Mouse (Mus musculus): ENCODE results near the gene Otud1.

Otud1 gene

DNA sequence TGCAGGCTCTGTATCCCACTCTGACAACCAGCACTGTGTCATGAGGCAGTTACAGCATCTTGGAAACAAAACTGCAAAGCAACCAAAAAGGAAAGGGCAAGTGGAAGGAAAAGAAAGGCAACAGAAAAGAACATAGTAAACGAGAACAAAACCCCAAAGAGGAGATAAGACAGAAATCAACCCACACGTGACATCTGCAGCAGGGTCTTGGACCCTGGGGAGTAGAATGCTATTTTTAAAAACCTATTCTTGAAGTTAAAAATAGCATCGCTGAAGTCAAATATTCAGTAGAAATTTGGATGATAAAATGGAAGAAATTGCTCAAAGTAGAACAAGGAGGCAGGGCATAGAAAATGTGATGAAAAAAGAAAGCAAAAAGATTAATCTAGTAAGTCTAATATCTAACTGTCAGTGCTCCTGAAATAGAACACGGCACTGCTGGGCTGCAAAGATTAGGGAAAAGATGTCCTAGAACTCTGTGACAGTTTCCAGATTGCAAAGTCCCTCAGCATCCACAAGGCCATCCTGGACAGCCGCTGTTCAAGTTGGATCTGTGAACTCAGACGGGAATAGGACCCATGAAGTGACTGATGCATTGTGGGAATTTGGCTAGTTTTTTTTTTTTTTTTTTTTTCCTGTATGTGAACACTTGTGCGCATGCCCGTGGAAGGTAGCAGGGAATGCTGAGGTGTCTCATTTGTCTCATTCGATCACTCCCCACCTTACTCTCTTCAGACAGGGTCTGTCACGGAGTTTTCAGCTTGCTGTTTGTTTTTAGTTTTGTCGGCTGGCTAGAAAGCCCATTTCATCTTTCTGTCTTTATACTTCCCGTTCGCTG lies 13.5 kb downstream of the Otud1 start:
- DNase-seq (ENCODE audit: low spot score), result no peak

GRCm38 (mm10) chr2:19682997-19683396 lies 25.4 kb downstream of the Otud1 start:
- DNase-seq (ENCODE audit: low spot score), result no peak

- DNase-seq (ENCODE audit: low spot score), result no peak
Measured at GRCm38 (mm10) chr2:19685489-19686147, 28.1 kb downstream of the Otud1 start.

DNA sequence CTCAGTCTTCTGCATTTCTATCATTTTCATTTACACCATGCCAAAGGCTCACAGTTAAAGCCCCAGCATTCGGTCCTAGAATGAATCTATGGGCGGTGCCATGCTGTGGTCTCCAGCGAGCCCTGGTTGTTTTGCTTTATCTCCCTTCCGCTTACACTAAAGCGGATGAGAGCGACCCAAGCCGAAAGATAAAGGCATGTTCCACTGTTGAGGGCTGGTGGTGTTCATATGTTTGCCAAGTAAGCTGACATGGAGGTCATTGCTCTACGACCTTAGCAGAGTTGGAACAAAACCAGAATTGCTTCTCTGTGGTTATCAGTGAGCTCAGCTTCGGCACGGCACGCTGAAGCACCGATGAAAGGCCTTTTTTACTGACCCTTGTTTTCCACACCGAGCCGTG lies 32.5 kb downstream of the Otud1 start:
- DNase-seq (ENCODE audit: low spot score), result no peak

DNA sequence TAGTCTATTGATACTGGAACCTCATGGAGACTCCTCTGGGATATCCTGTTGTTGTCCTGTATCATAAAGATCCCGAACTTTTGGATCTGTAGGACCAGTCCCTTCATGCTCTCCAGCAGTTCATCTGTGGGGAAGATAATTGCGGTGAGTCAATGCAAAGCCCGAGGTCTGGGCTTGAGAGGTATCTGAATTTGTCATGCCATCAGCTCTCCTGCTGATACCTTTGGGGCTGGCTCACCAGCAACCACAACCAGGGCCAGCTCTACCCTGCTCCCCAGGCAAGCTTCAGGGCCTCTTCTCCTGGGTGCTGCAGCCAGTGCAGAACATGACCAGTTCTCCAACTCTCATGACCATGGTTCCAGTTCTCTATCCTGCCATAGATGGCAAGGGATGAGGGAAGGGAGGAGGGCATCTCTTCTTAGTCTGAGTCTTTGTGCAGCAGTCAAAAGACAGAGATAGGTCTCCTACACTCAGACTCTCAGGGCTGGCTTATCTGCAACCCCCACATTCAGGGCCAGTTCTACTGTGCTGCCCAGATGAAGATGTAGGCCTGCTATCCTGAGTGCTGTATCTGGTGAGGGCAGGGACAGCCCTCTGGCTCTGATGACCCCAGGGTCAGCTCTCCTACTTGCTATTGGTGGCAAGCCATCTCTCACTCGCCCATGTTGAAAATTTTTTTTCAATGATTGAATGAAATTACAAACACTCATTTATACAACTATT lies 42.2 kb downstream of the Otud1 start:
- DNase-seq (ENCODE audit: low spot score), result no peak

GRCm38 (mm10) chr2:19701386-19701785 lies 43.8 kb downstream of the Otud1 start:
- DNase-seq (ENCODE audit: low spot score), result no peak

GRCm38 (mm10) chr2:19703020-19703613 lies 45.6 kb downstream of the Otud1 start:
- DNase-seq (ENCODE audit: low spot score), result no peak

- DNase-seq (ENCODE audit: low spot score), result no peak
Measured at GRCm38 (mm10) chr2:19703670-19704069, 46.1 kb downstream of the Otud1 start.

GRCm38 (mm10) chr2:19704272-19704671 lies 46.7 kb downstream of the Otud1 start:
- no peak for DNase-seq (ENCODE audit: low spot score)

GRCm38 (mm10) chr2:19706886-19707285 lies 49.3 kb downstream of the Otud1 start:
- no peak for DNase-seq (ENCODE audit: low spot score)
